Comparison of ENCODE assay signal across 8 mouse cellular contexts in the genomic region with DNA sequence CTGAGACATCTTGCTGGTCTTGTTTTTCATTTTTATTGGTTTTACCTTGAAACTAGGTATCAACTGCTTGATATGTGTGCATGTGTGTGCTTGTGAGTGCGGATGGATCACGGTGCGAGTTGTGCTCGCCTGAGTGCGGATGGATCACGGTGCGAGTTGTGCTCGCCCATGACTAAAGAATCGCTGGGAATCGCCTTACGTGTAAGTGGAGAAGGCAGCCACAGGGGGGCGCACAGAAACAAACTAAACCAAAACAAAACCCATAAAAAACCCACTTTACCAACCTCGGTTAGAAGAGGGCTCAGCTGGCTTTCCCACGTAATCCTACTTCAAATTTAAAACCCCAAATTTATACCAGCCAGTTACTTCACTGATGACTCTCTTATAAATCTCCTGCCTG. TPM values are rescaled to one million over a fixed set of nuclear protein-coding genes. Genes with fewer than 3 reads are reported as not detected.
DNase-seq lines count a peak whose midpoint lies in the region; ATAC-seq and TF ChIP-seq lines count a peak whose summit lies in the region.

No protein-coding gene starts in this region.

- no peak for TF ChIP-seq EP300 in liver, postnatal 0 days (IDR thresholded peaks at IDR 0.05; ENCODE audit: low read depth)

- ATAC-seq in Patski, result peak; percentile 39
- no peak for ATAC-seq in liver, postnatal 0 days

- peak; percentile 25 for DNase-seq in gastrocnemius, adult 18-20 months (ENCODE audit: low spot score)
- DNase-seq in gastrocnemius, postnatal 25 days, result no peak
- DNase-seq in 3134 (ENCODE audit: extremely low read depth, insufficient read length, low spot score) (peak; percentile 33), Patski (ENCODE audit: low read depth, low spot score) (no peak)
- peak; percentile 47 to 64 for DNase-seq in cerebellum, postnatal 4 days (ENCODE audit: low spot score in 2 of 2)
- DNase-seq in hindlimb bud, embryonic 11.5 days (ENCODE audit: extremely low spot score, low read depth, low spot score), result peak; percentile 6
- DNase-seq in liver, postnatal 0 days, result peak; percentile 66
- peak; percentile 55 for DNase-seq in right cerebral cortex, postnatal 25 days

- no peaks in the 10 kb centered on the region for H3K9me3 ChIP-seq in liver, postnatal 0 days (ENCODE audit: low read length)

- 19% methylated on average over 14 of the region's 14 CpGs for WGBS in liver, postnatal 0 days (ENCODE audit: insufficient replicate concordance)

- H3K27ac ChIP-seq in liver, postnatal 0 days (ENCODE audit: low read depth), result no peak overlapping the region

- H3K4me3 ChIP-seq in liver, postnatal 0 days (ENCODE audit: low read depth, low read length), result no peak overlapping the region

- POLR2A ChIA-PET in Patski (lab: Charles Lee), result no interaction called here

- no peak overlapping the region for H3K4me2 ChIP-seq in liver, postnatal 0 days (ENCODE audit: low read depth, low read length)

- no peak overlapping the region for H3K9ac ChIP-seq in liver, postnatal 0 days (replicated peaks)

- no peaks in the 10 kb centered on the region for H3K27me3 ChIP-seq in Patski
- no peaks in the 10 kb centered on the region for H3K27me3 ChIP-seq in liver, postnatal 0 days (ENCODE audit: insufficient read depth, low read length)

- TF ChIP-seq CTCF in Patski (IDR thresholded peaks at IDR 0.05), result peak; percentile 79
- peak; percentile 72 for TF ChIP-seq CTCF in liver, postnatal 0 days (IDR thresholded peaks at IDR 0.05; ENCODE audit: low read depth)

- CTCF ChIA-PET in Patski (lab: Charles Lee), result interaction anchor here (0.6 to 2.1 kb wide), 6 partner anchors 10 to 261 kb away, joined by 3 to 10 read pairs (median 4); a partner anchor contains a TSS

- H3K36me3 ChIP-seq in liver, postnatal 0 days (replicated peaks; ENCODE audit: insufficient read depth, low read length), result no peaks in the 10 kb centered on the region

- in situ Hi-C loops in Patski (cut with MboI; ENCODE audit: low pct_unique_long_range_greater_than_20kb), result loop anchor here (5.0 kb wide), 2 partner anchors 182 to 262 kb away; no protein-coding TSS in a partner anchor

- no peaks in the 10 kb centered on the region for H3K4me1 ChIP-seq in liver, postnatal 0 days (ENCODE audit: insufficient read depth)

RNA-seq across cellular contexts. Expression of a gene that starts 9.3 kb away (rescaled TPM):
- not detected for total RNA-seq in gastrocnemius, adult 18-20 months (2021)
- not detected for total RNA-seq in gastrocnemius, postnatal 25 days (2021)
- not detected for polyA plus RNA-seq in Patski (2021)
- 0.27 and 0.28 TPM in 2 replicates for polyA plus RNA-seq in liver, postnatal 0 days (2015; fragmentation: Nextera tagmentation; extraction: Ambion mirVana)

Comparison
In these comparisons a context has a peak if more than half of its experiments do, and no peak if none do; other contexts are left out.
1. DNase-seq: peak in gastrocnemius, adult 18-20 months (single experiment), 3134 (single experiment), cerebellum, postnatal 4 days (2 of 2), hindlimb bud, embryonic 11.5 days (single experiment), liver, postnatal 0 days (single experiment) and right cerebral cortex, postnatal 25 days (single experiment); none in gastrocnemius, postnatal 25 days (single experiment) and Patski (single experiment).